Mouse (Mus musculus): ENCODE measurements around the gene Oscp1. TPM values are rescaled to one million over a fixed set of nuclear protein-coding genes. Genes with fewer than 3 reads are reported as not detected.
A peak's percentile ranks its signal among the peaks of the same experiment; 100 is the strongest.

The Oscp1 gene
- polyA plus RNA-seq (2015; fragmentation: Nextera tagmentation; extraction: Ambion mirVana): 6.1 and 7.6 TPM in 2 replicates

DNA sequence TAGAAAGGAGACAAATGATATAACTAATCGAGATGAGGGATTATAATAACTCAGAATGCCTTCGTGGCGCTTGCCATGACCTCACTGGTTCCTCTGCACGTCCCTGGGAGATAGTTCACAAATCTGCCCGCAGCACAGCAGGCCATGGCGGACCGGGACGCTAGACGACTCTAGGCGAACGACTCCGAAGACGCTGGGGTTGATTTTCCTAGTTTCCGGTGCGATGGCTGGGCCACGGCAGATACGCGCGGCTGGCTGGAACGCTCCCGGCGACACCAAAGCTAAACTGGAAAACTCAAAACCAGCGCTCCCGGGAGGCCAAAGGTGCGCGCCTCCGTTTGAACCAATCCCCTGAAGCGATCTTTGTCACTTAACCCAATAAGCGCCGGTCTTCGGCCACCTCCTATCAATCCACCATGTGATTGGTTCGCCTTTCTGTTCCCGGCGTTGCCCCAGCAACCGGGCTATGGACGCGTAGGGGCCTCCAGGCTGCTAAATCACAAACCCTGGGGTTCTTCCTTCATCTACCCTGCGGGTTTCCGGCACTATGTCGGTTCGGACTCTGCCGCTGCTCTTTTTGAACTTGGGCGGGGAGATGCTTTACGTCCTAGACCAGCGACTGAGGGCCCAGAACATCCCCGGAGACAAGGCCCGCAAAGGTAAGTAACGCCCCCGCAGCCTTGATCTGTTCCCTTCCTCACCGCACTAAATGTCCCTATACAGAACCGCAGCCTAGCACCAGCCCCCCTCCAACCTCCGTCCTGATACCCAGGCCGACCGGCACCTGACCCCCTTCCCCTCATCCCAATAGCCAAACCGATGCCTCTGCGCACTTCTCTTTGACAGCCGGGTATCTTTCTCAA lies at the start of gene Oscp1:
Oscp1 (plus strand) TSS at position 432 of the 863 bp plus-strand sequence.
- Histone ChIP-seq H3K9me3 (replicated peaks) (no peaks in the 10 kb centered on the region), H3K27me3 (no peaks in the 10 kb centered on the region), H3K36me3 (peaks cover 25% of the 10 kb centered on the region), H3K27ac (0 out of 2 replicates have a peak within 1 kb of the TSS, but pooled peaks have one; percentile 18), H3K4me2 (peak within 1 kb of the TSS; percentile 85), H3K9ac (peak within 1 kb of the TSS; percentile 56), H3K4me1 (replicated peaks) (peaks cover 13% of the 10 kb centered on the region), H3K4me3 (peak within 1 kb of the TSS; percentile 67)
- peak; percentile 94 for ATAC-seq (replicated peaks; ENCODE audit: insufficient number of reproducible peaks, insufficient read depth, low FRiP score, low read depth)
- 1% methylated on average over 57 of the region's 57 CpGs for WGBS

DNA sequence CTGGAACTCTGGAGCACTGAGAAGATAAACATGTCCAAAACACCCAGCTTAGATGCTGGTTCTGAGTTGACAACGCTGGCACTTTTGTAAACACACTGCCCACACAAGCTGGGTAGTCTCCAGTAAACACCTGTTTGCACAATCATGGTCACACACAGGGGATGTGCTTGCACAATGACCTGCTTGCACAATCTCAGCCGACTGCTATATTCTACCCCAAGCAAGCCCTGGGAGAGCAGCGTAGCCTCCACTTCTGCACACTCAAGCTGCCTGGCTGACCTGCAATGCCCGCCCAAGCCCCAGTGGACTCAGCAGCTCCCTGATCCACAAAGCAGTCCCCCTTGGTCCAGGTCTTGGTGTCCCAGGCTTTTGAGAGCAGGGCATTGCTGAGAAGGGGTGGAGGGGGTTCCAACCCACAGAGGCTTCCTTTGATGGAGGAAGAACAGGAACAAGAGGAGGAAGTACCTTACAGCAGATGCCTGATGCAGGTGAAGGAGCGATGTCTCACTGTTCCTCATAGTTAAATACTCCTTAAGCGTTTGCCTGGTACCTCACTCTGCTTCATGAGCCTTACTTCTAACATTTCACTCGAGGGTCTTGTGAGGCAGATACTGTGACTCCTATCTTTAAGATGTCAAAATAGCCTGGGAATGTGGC lies 40.6 kb upstream of the Oscp1 start:
- 72% methylated on average over 7 of the region's 7 CpGs for WGBS
- ATAC-seq (replicated peaks; ENCODE audit: insufficient number of reproducible peaks, insufficient read depth, low FRiP score, low read depth): no peak
- Histone ChIP-seq H3K4me1 (replicated peaks) (no peaks in the 10 kb centered on the region), H3K9ac (no peak overlapping the region), H3K4me3 (no peak overlapping the region), H3K27ac (no peak overlapping the region), H3K9me3 (replicated peaks) (no peaks in the 10 kb centered on the region), H3K36me3 (no peaks in the 10 kb centered on the region), H3K4me2 (no peak overlapping the region), H3K27me3 (no peaks in the 10 kb centered on the region)

- H3K4me3 ChIP-seq: no peak overlapping the region
- no peaks in the 10 kb centered on the region for H3K9me3 ChIP-seq (replicated peaks)
- no peak overlapping the region for H3K9ac ChIP-seq
- no peaks in the 10 kb centered on the region for H3K4me1 ChIP-seq (replicated peaks)
- no peaks in the 10 kb centered on the region for H3K36me3 ChIP-seq
- no peaks in the 10 kb centered on the region for H3K27me3 ChIP-seq
- no peak overlapping the region for H3K27ac ChIP-seq
- no peak overlapping the region for H3K4me2 ChIP-seq
- no peak for ATAC-seq (replicated peaks; ENCODE audit: insufficient number of reproducible peaks, insufficient read depth, low FRiP score, low read depth)
- WGBS: 72% methylated on average over 11 of the region's 11 CpGs
These were observed 39.3 kb upstream of the Oscp1 start for GRCm38 (mm10) chr4:126018966-126019538.

DNA sequence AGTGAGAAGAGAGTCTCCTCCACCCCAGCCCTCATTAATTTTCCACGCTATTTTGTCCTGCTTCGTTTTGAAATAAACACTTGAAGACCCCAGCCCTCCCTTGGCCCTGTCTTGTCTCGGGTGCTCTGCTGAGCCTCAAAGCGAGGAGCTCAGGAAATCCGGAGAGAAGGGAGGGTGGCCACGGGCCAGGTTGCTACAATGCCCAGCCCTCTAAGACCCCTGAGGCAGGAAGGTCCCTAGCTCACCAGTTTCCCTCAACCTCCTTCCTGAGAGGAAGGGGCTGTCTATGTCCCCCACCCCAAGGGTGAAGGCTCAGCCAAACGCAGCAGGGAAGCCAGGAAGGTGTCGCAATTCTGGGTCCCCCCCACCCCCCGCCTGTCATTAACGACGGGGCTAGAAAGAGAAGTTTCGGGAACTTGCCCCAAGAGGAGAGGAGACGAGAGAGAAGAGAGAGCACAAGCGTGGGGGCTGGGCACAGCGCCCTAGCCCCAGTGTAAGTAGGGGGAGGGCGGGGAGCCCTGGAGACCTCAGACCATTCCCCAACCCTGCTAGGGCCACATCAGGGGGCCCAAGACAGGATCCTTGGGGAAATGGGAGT lies 34.0 kb upstream of the Oscp1 start, which contains the start of gene Csf3r:
Csf3r (plus strand) TSS at position 248 of the 598 bp plus-strand sequence.
- no peaks in the 10 kb centered on the region for H3K36me3 ChIP-seq
- WGBS: 30% methylated on average over 16 of the region's 16 CpGs
- no peak within 1 kb of the TSS for H3K27ac ChIP-seq
- no peaks in the 10 kb centered on the region for H3K4me1 ChIP-seq (replicated peaks)
- H3K27me3 ChIP-seq: no peaks in the 10 kb centered on the region
- no peaks in the 10 kb centered on the region for H3K9me3 ChIP-seq (replicated peaks)
- H3K4me2 ChIP-seq: no peak within 1 kb of the TSS
- no peak within 1 kb of the TSS for H3K4me3 ChIP-seq
- no peak for ATAC-seq (replicated peaks; ENCODE audit: insufficient number of reproducible peaks, insufficient read depth, low FRiP score, low read depth)
- H3K9ac ChIP-seq: no peak within 1 kb of the TSS

DNA sequence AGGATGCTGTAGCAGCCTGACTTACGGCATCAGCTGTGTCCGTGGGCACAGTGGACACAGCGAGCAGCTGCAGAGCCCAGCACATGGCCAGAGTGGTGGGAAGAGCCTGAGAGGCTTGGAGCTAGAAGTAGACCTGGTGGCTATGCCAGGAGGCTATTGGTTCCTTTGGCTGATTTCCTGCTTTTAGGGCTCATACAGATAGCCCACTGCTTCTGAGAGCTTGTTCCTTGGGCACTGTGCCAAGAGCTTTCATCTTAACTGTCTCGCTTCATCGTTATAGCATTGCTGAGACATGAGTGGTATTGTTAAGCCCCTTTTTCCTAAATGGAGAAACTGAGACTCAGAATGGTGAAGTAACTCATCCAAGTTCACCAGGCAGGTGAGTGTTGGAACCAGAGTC lies 32.6 kb upstream of the Oscp1 start:
- no peak for ATAC-seq (replicated peaks; ENCODE audit: insufficient number of reproducible peaks, insufficient read depth, low FRiP score, low read depth)
- Histone ChIP-seq H3K4me1 (replicated peaks) (no peaks in the 10 kb centered on the region), H3K4me2 (no peak overlapping the region), H3K4me3 (no peak overlapping the region), H3K27ac (no peak overlapping the region), H3K9me3 (replicated peaks) (no peaks in the 10 kb centered on the region), H3K9ac (no peak overlapping the region), H3K36me3 (no peaks in the 10 kb centered on the region), H3K27me3 (no peaks in the 10 kb centered on the region)
- WGBS: 68% methylated on average over 5 of the region's 5 CpGs

DNA sequence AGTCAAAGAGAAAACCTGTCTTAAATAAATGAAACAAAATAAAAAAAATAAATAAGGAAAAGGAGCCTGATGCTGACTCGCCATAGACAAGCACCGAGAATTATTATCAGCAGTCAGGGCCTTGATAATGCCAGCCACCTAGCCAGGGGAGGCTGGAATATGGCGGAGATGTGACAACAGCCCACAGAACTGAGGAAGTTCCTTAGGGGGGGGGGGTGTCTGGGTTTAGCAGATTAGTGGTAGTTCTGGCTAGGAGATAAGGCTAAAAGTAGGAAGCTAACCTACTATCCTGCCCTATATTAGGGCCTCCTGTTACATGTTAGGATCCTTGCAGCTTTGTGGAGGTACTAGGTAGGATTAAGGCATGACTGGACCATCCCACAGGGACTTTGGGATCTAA lies 30.4 kb upstream of the Oscp1 start:
- 59% methylated on average over 3 of the region's 3 CpGs for WGBS
- no peak overlapping the region for H3K4me2 ChIP-seq
- no peak overlapping the region for H3K9ac ChIP-seq
- H3K4me3 ChIP-seq: no peak overlapping the region
- H3K36me3 ChIP-seq: no peaks in the 10 kb centered on the region
- ATAC-seq (replicated peaks; ENCODE audit: insufficient number of reproducible peaks, insufficient read depth, low FRiP score, low read depth): no peak
- no peaks in the 10 kb centered on the region for H3K9me3 ChIP-seq (replicated peaks)
- no peaks in the 10 kb centered on the region for H3K27me3 ChIP-seq
- H3K4me1 ChIP-seq (replicated peaks): no peaks in the 10 kb centered on the region
- H3K27ac ChIP-seq: no peak overlapping the region

- H3K36me3 ChIP-seq: no peaks in the 10 kb centered on the region
- no peak overlapping the region for H3K4me3 ChIP-seq
- no peak overlapping the region for H3K27ac ChIP-seq
- H3K4me1 ChIP-seq (replicated peaks): no peaks in the 10 kb centered on the region
- no peak for ATAC-seq (replicated peaks; ENCODE audit: insufficient number of reproducible peaks, insufficient read depth, low FRiP score, low read depth)
- H3K4me2 ChIP-seq: no peak overlapping the region
- no peaks in the 10 kb centered on the region for H3K27me3 ChIP-seq
- H3K9ac ChIP-seq: no peak overlapping the region
- 53% methylated on average over 3 of the region's 3 CpGs for WGBS
- no peaks in the 10 kb centered on the region for H3K9me3 ChIP-seq (replicated peaks)
These were observed 29.3 kb upstream of the Oscp1 start for GRCm38 (mm10) chr4:126029042-126029441.

DNA sequence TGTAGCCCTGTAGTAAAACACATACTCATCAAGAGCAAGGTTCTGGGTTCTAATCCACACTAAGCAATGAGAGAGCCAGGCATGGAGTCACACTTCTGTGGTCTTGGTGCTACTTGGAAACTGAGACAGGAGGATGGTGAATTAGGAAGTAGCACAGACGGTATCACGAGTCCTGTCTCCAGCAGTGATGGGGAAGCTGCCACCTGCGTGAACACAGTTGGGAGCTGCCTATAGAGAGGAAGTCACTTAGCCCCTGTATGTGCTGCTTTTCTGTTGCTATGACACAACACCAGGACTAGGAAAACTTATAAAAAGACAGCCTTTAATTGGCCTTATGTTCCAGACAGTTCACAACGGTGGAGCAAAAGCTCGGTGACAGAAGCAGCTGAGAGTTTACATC lies 27.7 kb upstream of the Oscp1 start:
- H3K9me3 ChIP-seq (replicated peaks): no peaks in the 10 kb centered on the region
- H3K27ac ChIP-seq: no peak overlapping the region
- no peak overlapping the region for H3K9ac ChIP-seq
- no peak overlapping the region for H3K4me2 ChIP-seq
- H3K4me3 ChIP-seq: no peak overlapping the region
- no peaks in the 10 kb centered on the region for H3K36me3 ChIP-seq
- no peaks in the 10 kb centered on the region for H3K27me3 ChIP-seq
- no peak for ATAC-seq (replicated peaks; ENCODE audit: insufficient number of reproducible peaks, insufficient read depth, low FRiP score, low read depth)
- WGBS: 67% methylated on average over 5 of the region's 5 CpGs
- no peaks in the 10 kb centered on the region for H3K4me1 ChIP-seq (replicated peaks)

- Histone ChIP-seq H3K9me3 (replicated peaks) (no peaks in the 10 kb centered on the region), H3K4me2 (no peak overlapping the region), H3K4me3 (no peak overlapping the region), H3K27me3 (no peaks in the 10 kb centered on the region), H3K9ac (no peak overlapping the region), H3K36me3 (no peaks in the 10 kb centered on the region), H3K27ac (no peak overlapping the region), H3K4me1 (replicated peaks) (no peaks in the 10 kb centered on the region)
- 77% methylated on average over 5 of the region's 5 CpGs for WGBS
- no peak for ATAC-seq (replicated peaks; ENCODE audit: insufficient number of reproducible peaks, insufficient read depth, low FRiP score, low read depth)
These were observed 23.0 kb upstream of the Oscp1 start for GRCm38 (mm10) chr4:126035413-126035812.

- Histone ChIP-seq H3K4me2 (peak within 1 kb of the TSS; percentile 94), H3K4me1 (replicated peaks) (peaks cover 10% of the 10 kb centered on the region), H3K36me3 (peaks cover 13% of the 10 kb centered on the region; the same call in 1 of the 2 replicates), H3K9me3 (replicated peaks) (no peaks in the 10 kb centered on the region), H3K27me3 (no peaks in the 10 kb centered on the region), H3K4me3 (peak within 1 kb of the TSS; percentile 92), H3K27ac (peak within 1 kb of the TSS; percentile 87), H3K9ac (peak within 1 kb of the TSS; percentile 91)
- WGBS: under 1% methylated on average over 56 of the region's 56 CpGs
- peak; percentile 87 for ATAC-seq (replicated peaks; ENCODE audit: insufficient number of reproducible peaks, insufficient read depth, low FRiP score, low read depth)
These were observed 11.3 kb upstream of the Oscp1 start, which contains the start of gene Mrps15 for GRCm38 (mm10) chr4:126046851-126047585. Gene Mrps15 (plus strand): TSS chr4:126046925.
